Mouse (Mus musculus): ENCODE results near the gene Rbm20.

GRCm38 (mm10) chr19:53682427-53682826 lies 5.3 kb downstream of the Rbm20 start:
- no peak for TF ChIP-seq CTCF (IDR thresholded peaks at IDR 0.05; ENCODE audit: low read depth, low read length)
- TF ChIP-seq TAL1 (conservative IDR thresholded peaks at IDR 0.05; ENCODE audit: low read depth, low read length) = no peak
- no peak for TF ChIP-seq POLR2AphosphoS5 (IDR thresholded peaks at IDR 0.05; ENCODE audit: insufficient replicate concordance, low read depth, low read length)

All from G1E (cell line).